Mouse (Mus musculus): ENCODE data around the gene Mbl1.

GRCm38 (mm10) chr14:41162663-41163062 is 11.4 kb downstream of the Mbl1 start:
- peak; percentile 75 for TF ChIP-seq CTCF (IDR thresholded peaks at IDR 0.05; ENCODE audit: borderline replicate concordance, extremely low read depth, insufficient read depth, insufficient read length)
- no peak for TF ChIP-seq POLR2A (IDR thresholded peaks at IDR 0.05; ENCODE audit: borderline replicate concordance, extremely low read depth, insufficient read depth, insufficient read length, poor library complexity, severe bottlenecking)

Data from brain, embryonic 14.5 days (tissue).